Mouse (Mus musculus) heart, embryonic 14.5 days (tissue): ENCODE data around the gene Tlr9. TPM values are rescaled to one million over a fixed set of nuclear protein-coding genes. Genes with fewer than 3 reads are reported as not detected.

ENCODE experiments used
- ATAC-seq: fragments of 200-750 bp; cut with Nextera tagmentation; 2 replicates; pipeline ENCODE4 v1.8.0; 2017; ENCODE audit warnings: low read depth, moderate TSS enrichment; ENCODE audit not compliant: insufficient number of reproducible peaks, insufficient read depth, low FRiP score
- H3K27ac ChIP-seq, 2 experiments: fragments of 200-500 bp in 1 of 2; fragments of 300-500 bp in 1 of 2; sonication (generic) in 1 of 2; replicated peaks in 1 of 2; 2 replicates each; pipeline ENCODE4 v1.5.1; 2012 to 2014; ENCODE audit warnings: low read depth in 2 of 2, low read length in 2 of 2, control low read depth in 1 of 2, mild to moderate bottlenecking in 1 of 2, mixed read lengths in 1 of 2; ENCODE audit not compliant: control insufficient read depth in 1 of 2, insufficient read depth in 1 of 2
- H3K27me3 ChIP-seq: fragments of 300-500 bp; sonication (generic); 2 replicates; pipeline ENCODE4 v1.6.1; 2014; ENCODE audit warnings: mild to moderate bottlenecking, low read length, control low read depth; ENCODE audit not compliant: control insufficient read depth, insufficient read depth
- H3K36me3 ChIP-seq: fragments of 300-500 bp; sonication (generic); 2 replicates; pipeline ENCODE4 v1.6.1; 2014; ENCODE audit warnings: mild to moderate bottlenecking, control low read depth, low read length, mixed read lengths; ENCODE audit not compliant: control insufficient read depth, insufficient read depth
- H3K4me1 ChIP-seq, 2 experiments: fragments of 200-500 bp in 1 of 2; fragments of 300-500 bp in 1 of 2; sonication (generic) in 1 of 2; 2 replicates each; pipeline ENCODE4 v1.6.1; 2012 to 2014; ENCODE audit warnings: low read length in 2 of 2, control low read depth in 1 of 2, mixed read lengths in 1 of 2; ENCODE audit not compliant: control insufficient read depth in 2 of 2, insufficient read depth in 2 of 2
- H3K4me2 ChIP-seq: fragments of 300-500 bp; sonication (generic); 2 replicates; pipeline ENCODE4 v1.6.1; 2014; ENCODE audit warnings: mild to moderate bottlenecking, low read length
- H3K4me3 ChIP-seq, 2 experiments: fragments of 200-500 bp in 1 of 2; fragments of 300-500 bp in 1 of 2; sonication (generic) in 1 of 2; 2 replicates each; pipeline ENCODE4 v1.5.1; 2012 to 2014; ENCODE audit warnings: low read length in 2 of 2, mild to moderate bottlenecking in 2 of 2, control low read depth in 1 of 2, low read depth in 1 of 2, moderate library complexity in 1 of 2; ENCODE audit not compliant: control insufficient read depth in 1 of 2, insufficient read depth in 1 of 2
- H3K9ac ChIP-seq: fragments of 300-500 bp; sonication (generic); 2 replicates; pipeline ENCODE4 v1.6.1; 2014; ENCODE audit warnings: mild to moderate bottlenecking, low read length
- H3K9me3 ChIP-seq: fragments of 300-500 bp; sonication (generic); 2 replicates; pipeline ENCODE4 v1.6.1; 2016; ENCODE audit warnings: low read length, control low read depth; ENCODE audit not compliant: control insufficient read depth
- WGBS: fragments of 180-500 bp; shearing (Covaris S2); extraction: QIAGEN DNeasy Blood & Tissue Kit; methylation state at CpG from one replicate; pipeline ENCODE4 v1.1.7; 2014; 5-methylcytosine and 5-hydroxymethylcytosine counted together
- polyA plus RNA-seq: library from polyadenylated mRNA; unstranded; fragments of >200 nt; fragmentation: Nextera tagmentation; extraction: Ambion mirVana; gene quantifications from 2 replicates; pipeline ENCODE4 v1.2.1, GENCODE M21; 2014

The Tlr9 gene
- polyA plus RNA-seq, 1 experiment from 2014 or later = 0.05 TPM

- Histone ChIP-seq H3K4me1 (peaks cover 6 to 13% of the 10 kb centered on the region in 2 experiments), H3K4me3 (no peak overlapping the region), H3K4me2 (no peak overlapping the region), H3K9ac (no peak overlapping the region), H3K36me3 (peaks cover 81% of the 10 kb centered on the region), H3K27ac (no peak overlapping the region), H3K27me3 (no peaks in the 10 kb centered on the region), H3K9me3 (no peaks in the 10 kb centered on the region)
- 83% methylated on average over 10 of the region's 10 CpGs for WGBS
- ATAC-seq = no peak
Measured at GRCm38 (mm10) chr9:106241541-106242164, 19.3 kb downstream of the Tlr9 start.

DNA sequence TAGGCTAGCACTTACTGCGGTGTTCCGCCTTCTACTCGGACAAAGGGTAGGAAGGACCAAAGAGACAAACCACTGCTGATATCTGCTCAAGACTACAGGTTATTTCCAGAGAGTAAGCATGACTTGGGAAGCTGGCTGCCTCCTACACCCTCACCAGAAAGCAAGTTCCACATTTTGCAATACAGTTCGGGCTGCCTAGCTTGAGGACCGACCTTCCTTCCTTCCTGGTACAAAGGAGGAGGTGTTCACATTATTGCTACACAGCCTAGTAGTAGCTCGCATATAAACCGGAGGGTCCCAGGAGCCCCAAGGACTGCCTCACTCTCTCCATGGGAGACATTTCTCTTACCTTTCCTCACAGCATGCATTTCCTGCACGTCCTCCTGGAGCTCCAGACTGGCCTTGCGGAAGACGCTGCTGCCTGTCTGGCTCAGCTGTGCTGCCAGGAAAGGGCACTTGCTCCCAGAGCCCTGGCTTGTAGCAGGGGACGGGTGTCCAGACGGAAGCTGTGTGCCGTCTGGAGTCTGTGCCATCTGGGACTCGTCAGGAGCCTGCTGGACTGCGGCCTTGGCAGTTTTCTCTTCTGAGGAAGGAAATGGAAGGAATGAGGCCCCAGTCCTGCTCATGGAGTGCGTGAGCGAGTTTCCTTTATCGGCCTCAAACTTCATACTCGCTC lies 20.6 kb downstream of the Tlr9 start:
- H3K4me2 ChIP-seq = peak overlapping the region; percentile 16; the same call in 1 of the 2 replicates

DNA sequence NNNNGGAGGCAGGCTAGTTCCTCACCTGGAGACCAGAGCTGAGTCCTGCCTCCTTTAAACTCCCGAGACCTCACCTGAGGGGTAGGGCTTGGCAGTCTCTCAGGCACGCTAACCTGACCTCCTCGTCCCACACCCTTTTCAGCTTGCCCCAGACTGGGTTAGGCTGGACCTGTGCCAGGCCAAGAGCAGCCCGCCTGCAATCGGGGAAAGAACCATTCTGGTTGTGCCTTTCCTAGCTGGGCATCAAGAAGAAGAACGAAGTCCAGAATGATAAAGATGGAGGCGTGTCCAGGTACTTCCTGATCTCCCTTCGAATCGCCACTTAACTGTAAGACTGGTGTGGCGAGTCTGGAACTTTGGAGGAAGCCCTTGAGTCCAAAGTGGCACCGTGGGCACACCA lies 27.2 kb downstream of the Tlr9 start:
- Histone ChIP-seq H3K4me2 (no peak overlapping the region), H3K27me3 (no peaks in the 10 kb centered on the region), H3K27ac (peak overlapping the region; percentile 46 to 67; a peak in 3 of 4 replicates), H3K9me3 (no peaks in the 10 kb centered on the region), H3K4me1 (peaks cover 21 to 27% of the 10 kb centered on the region in 2 experiments), H3K36me3 (peaks cover 14% of the 10 kb centered on the region), H3K9ac (no peak overlapping the region), H3K4me3 (no peak overlapping the region)
- ATAC-seq = no peak
- WGBS = 79% methylated on average over 11 of the region's 11 CpGs

More for the DNA sequence above, 20.6 kb downstream of the Tlr9 start:
- no peak overlapping the region; the same call in 1 of the 2 replicates for H3K9ac ChIP-seq
- no peak overlapping the region for H3K4me3 ChIP-seq
- peak overlapping the region; percentile 30 to 72 for H3K27ac ChIP-seq
- no peaks in the 10 kb centered on the region for H3K9me3 ChIP-seq
- H3K4me1 ChIP-seq = peaks cover 9 to 20% of the 10 kb centered on the region in 2 experiments
- peak; percentile 55; the same call in 1 of the 2 replicates for ATAC-seq
- WGBS = 51% methylated on average over 19 of the region's 19 CpGs
- peaks cover 68% of the 10 kb centered on the region for H3K36me3 ChIP-seq
- H3K27me3 ChIP-seq = no peaks in the 10 kb centered on the region

- Histone ChIP-seq H3K27me3 (no peaks in the 10 kb centered on the region), H3K36me3 (peaks cover 7% of the 10 kb centered on the region), H3K27ac (peak overlapping the region; percentile 58 to 67; a peak in 3 of 4 replicates), H3K9me3 (no peaks in the 10 kb centered on the region), H3K4me2 (no peak overlapping the region), H3K9ac (no peak overlapping the region), H3K4me3 (no peak overlapping the region), H3K4me1 (peaks cover 21 to 27% of the 10 kb centered on the region in 2 experiments)
- peak; percentile 26; the same call in 1 of the 2 replicates for ATAC-seq
- WGBS = 25% methylated on average over 4 of the region's 4 CpGs
Measured at GRCm38 (mm10) chr9:106250245-106250644, 27.8 kb downstream of the Tlr9 start.

GRCm38 (mm10) chr9:106251066-106251465 lies 28.7 kb downstream of the Tlr9 start:
- Histone ChIP-seq H3K9me3 (no peaks in the 10 kb centered on the region), H3K27me3 (no peaks in the 10 kb centered on the region), H3K9ac (no peak overlapping the region), H3K4me1 (peaks cover 19 to 26% of the 10 kb centered on the region in 2 experiments), H3K27ac (no peak overlapping the region), H3K4me3 (no peak overlapping the region), H3K4me2 (no peak overlapping the region), H3K36me3 (peaks cover 2% of the 10 kb centered on the region; the same call in 1 of the 2 replicates)
- no peak for ATAC-seq
- 66% methylated on average over 8 of the region's 8 CpGs for WGBS

GRCm38 (mm10) chr9:106254001-106254400 lies 31.6 kb downstream of the Tlr9 start:
- no peaks in the 10 kb centered on the region for H3K36me3 ChIP-seq
- peaks cover 3 to 12% of the 10 kb centered on the region in 2 experiments; a peak in 3 of 4 replicates for H3K4me1 ChIP-seq
- no peaks in the 10 kb centered on the region for H3K27me3 ChIP-seq
- no peak overlapping the region for H3K9ac ChIP-seq
- no peak overlapping the region for H3K27ac ChIP-seq
- H3K4me3 ChIP-seq = no peak overlapping the region
- no peak overlapping the region for H3K4me2 ChIP-seq
- 70% methylated on average over 2 of the region's 2 CpGs for WGBS
- no peak for ATAC-seq
- no peaks in the 10 kb centered on the region for H3K9me3 ChIP-seq

DNA sequence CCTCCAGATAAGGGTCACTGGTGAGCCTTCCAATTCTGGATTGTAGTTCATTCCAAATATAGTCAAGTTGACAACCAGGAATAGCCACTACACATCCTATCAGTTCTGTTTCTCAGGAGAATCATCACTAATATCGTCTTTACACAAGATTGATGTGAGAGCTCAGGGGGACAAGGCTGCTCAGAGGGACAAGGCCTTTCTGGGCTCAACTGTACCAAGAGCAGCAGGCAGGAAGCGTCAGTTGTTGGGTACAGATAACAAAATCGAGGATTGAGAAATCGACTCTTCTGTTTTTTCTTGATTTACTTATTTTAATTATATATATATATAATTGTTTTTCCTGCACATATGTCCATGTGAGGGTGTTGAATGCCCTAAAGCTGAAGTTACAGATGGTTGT lies 36.0 kb downstream of the Tlr9 start:
- no peak for ATAC-seq
- no peaks in the 10 kb centered on the region for H3K36me3 ChIP-seq
- no peaks in the 10 kb centered on the region for H3K9me3 ChIP-seq
- H3K4me2 ChIP-seq = no peak overlapping the region
- no peak overlapping the region for H3K9ac ChIP-seq
- H3K27me3 ChIP-seq = no peaks in the 10 kb centered on the region
- no peaks in the 10 kb centered on the region for H3K4me1 ChIP-seq
- WGBS = 66% methylated on average over 4 of the region's 4 CpGs
- no peak overlapping the region for H3K27ac ChIP-seq
- no peak overlapping the region for H3K4me3 ChIP-seq
